Mouse (Mus musculus) limb, embryonic 13.5 days (tissue): Measurements from ENCODE around the gene Unc80. TPM values are rescaled to one million over a fixed set of nuclear protein-coding genes. Genes with fewer than 3 reads are reported as not detected.
A peak's percentile ranks its signal among the peaks of the same experiment; 100 is the strongest.
"Not testable (repeated sequence)": the region's sequence is repeated elsewhere in the genome, so short reads cannot be mapped to it uniquely, and the experiment has no call there.

Source experiments
- ATAC-seq: fragments of 200-750 bp; cut with Nextera tagmentation; 2 replicates; pipeline ENCODE4 v1.8.0; 2017; ENCODE audit warnings: low read depth, moderate number of reproducible peaks, moderate TSS enrichment; ENCODE audit not compliant: low FRiP score
- H3K27ac ChIP-seq: fragments of 300-500 bp; sonication (generic); 2 replicates; pipeline ENCODE4 v1.5.1; 2015; ENCODE audit warnings: inconsistent platforms, mild to moderate bottlenecking, moderate library complexity
- H3K27me3 ChIP-seq: fragments of 300-500 bp; sonication (generic); 2 replicates; pipeline ENCODE4 v1.6.1; 2015; ENCODE audit warnings: mild to moderate bottlenecking, inconsistent platforms
- H3K36me3 ChIP-seq: fragments of 300-500 bp; sonication (generic); 2 replicates; pipeline ENCODE4 v1.6.1; 2015; ENCODE audit warnings: inconsistent platforms, mild to moderate bottlenecking, moderate library complexity
- H3K4me1 ChIP-seq: fragments of 300-500 bp; sonication (generic); 2 replicates; pipeline ENCODE4 v1.6.1; 2015; ENCODE audit warnings: inconsistent platforms
- H3K4me2 ChIP-seq: fragments of 300-500 bp; sonication (generic); replicated peaks from 2 replicates; pipeline ENCODE4 v1.6.1; 2015; ENCODE audit warnings: inconsistent platforms, mild to moderate bottlenecking, moderate library complexity
- H3K4me3 ChIP-seq: fragments of 300-500 bp; sonication (generic); 2 replicates; pipeline ENCODE4 v1.5.1; 2015; ENCODE audit warnings: moderate library complexity, mild to moderate bottlenecking, inconsistent platforms
- H3K9ac ChIP-seq: fragments of 300-500 bp; sonication (generic); 2 replicates; pipeline ENCODE4 v1.6.1; 2015; ENCODE audit warnings: mild to moderate bottlenecking, inconsistent platforms
- H3K9me3 ChIP-seq: fragments of 300-500 bp; sonication (generic); 2 replicates; pipeline ENCODE4 v1.6.1; 2016; ENCODE audit warnings: inconsistent platforms
- WGBS: fragments of 180-500 bp; shearing (Covaris S2); methylation state at CpG from one replicate; pipeline ENCODE4 v1.1.7; 2015; 5-methylcytosine and 5-hydroxymethylcytosine counted together
- polyA plus RNA-seq: library from polyadenylated mRNA; unstranded; fragments of >200 nt; fragmentation: Nextera tagmentation; extraction: Ambion mirVana; gene quantifications from 2 replicates; pipeline ENCODE4 v1.2.1, GENCODE M21; 2015

Gene Unc80
- polyA plus RNA-seq, 1 experiment from 2014 or later, result 0.67 TPM

- Histone ChIP-seq H3K27me3 (no peaks in the 10 kb centered on the region), H3K9me3 (no peaks in the 10 kb centered on the region), H3K27ac (no peak overlapping the region), H3K4me1 (no peaks in the 10 kb centered on the region), H3K4me3 (no peak overlapping the region), H3K4me2 (no peak overlapping the region), H3K36me3 (no peaks in the 10 kb centered on the region), H3K9ac (no peak overlapping the region)
- 78% methylated on average over 7 of the region's 7 CpGs for WGBS
- ATAC-seq, result no peak
Observed at GRCm38 (mm10) chr1:66695296-66695695, 227.1 kb downstream of the Unc80 start.

- not testable (repeated sequence) for ATAC-seq, H3K27me3 ChIP-seq, H3K4me2 ChIP-seq, H3K27ac ChIP-seq, H3K4me3 ChIP-seq, H3K9me3 ChIP-seq, H3K36me3 ChIP-seq, H3K9ac ChIP-seq
- peaks cover 22% of the 10 kb centered on the region for H3K4me1 ChIP-seq
- 89% methylated on average over 10 of the region's 10 CpGs for WGBS
Observed at GRCm38 (mm10) chr1:66699630-66700029, 231.5 kb downstream of the Unc80 start.

GRCm38 (mm10) chr1:66700149-66700692 is 232.1 kb downstream of the Unc80 start:
- no peaks in the 10 kb centered on the region for H3K36me3 ChIP-seq
- 0 out of 2 replicates have a peak, but pooled peaks have one; percentile 1 for ATAC-seq
- peak overlapping the region; percentile 68 for H3K4me2 ChIP-seq
- H3K4me1 ChIP-seq, result peaks cover 23% of the 10 kb centered on the region
- no peak overlapping the region for H3K27ac ChIP-seq
- no peak overlapping the region for H3K9ac ChIP-seq
- peak overlapping the region; percentile 89 for H3K4me3 ChIP-seq
- WGBS, result 46% methylated on average over 5 of the region's 5 CpGs
- H3K27me3 ChIP-seq, result no peaks in the 10 kb centered on the region
- H3K9me3 ChIP-seq, result no peaks in the 10 kb centered on the region

GRCm38 (mm10) chr1:66700693-66701575 is 232.8 kb downstream of the Unc80 start, which contains the start of gene Rpe:
Rpe (plus strand) TSS chr1:66700831.
- peaks cover 23% of the 10 kb centered on the region for H3K4me1 ChIP-seq
- no peaks in the 10 kb centered on the region for H3K36me3 ChIP-seq
- H3K9me3 ChIP-seq, result no peaks in the 10 kb centered on the region
- peak; percentile 100 for ATAC-seq
- peak within 1 kb of the TSS; percentile 67; the same call in 1 of the 2 replicates for H3K27ac ChIP-seq
- H3K27me3 ChIP-seq, result no peaks in the 10 kb centered on the region
- H3K4me2 ChIP-seq, result peak within 1 kb of the TSS; percentile 68
- peak within 1 kb of the TSS; percentile 89 for H3K4me3 ChIP-seq
- under 1% methylated on average over 73 of the region's 73 CpGs for WGBS
- peak within 1 kb of the TSS; percentile 88 for H3K9ac ChIP-seq

GRCm38 (mm10) chr1:66701576-66701940 is 233.4 kb downstream of the Unc80 start:
- peaks cover 4% of the 10 kb centered on the region for H3K36me3 ChIP-seq
- WGBS, result 33% methylated on average over 2 of the region's 2 CpGs
- ATAC-seq, result no peak
- peak overlapping the region; percentile 88 for H3K9ac ChIP-seq
- H3K4me1 ChIP-seq, result peaks cover 23% of the 10 kb centered on the region
- H3K9me3 ChIP-seq, result no peaks in the 10 kb centered on the region
- H3K27me3 ChIP-seq, result no peaks in the 10 kb centered on the region
- peak overlapping the region; percentile 89 for H3K4me3 ChIP-seq
- peak overlapping the region; percentile 67; the same call in 1 of the 2 replicates for H3K27ac ChIP-seq
- peak overlapping the region; percentile 68 for H3K4me2 ChIP-seq

GRCm38 (mm10) chr1:66702623-66703345 is 234.6 kb downstream of the Unc80 start:
- Histone ChIP-seq H3K4me2 (0 out of 2 replicates have a peak overlapping the region, but pooled peaks have one; percentile 19), H3K9ac (no peak overlapping the region), H3K9me3 (no peaks in the 10 kb centered on the region), H3K27me3 (no peaks in the 10 kb centered on the region), H3K4me1 (peaks cover 23% of the 10 kb centered on the region), H3K27ac (no peak overlapping the region), H3K36me3 (peaks cover 13% of the 10 kb centered on the region), H3K4me3 (no peak overlapping the region)
- WGBS, result 89% methylated on average over 4 of the region's 4 CpGs
- no peak for ATAC-seq

GRCm38 (mm10) chr1:66704523-66704922 is 236.4 kb downstream of the Unc80 start:
- Histone ChIP-seq H3K9ac (no peak overlapping the region), H3K9me3 (no peaks in the 10 kb centered on the region), H3K4me2 (no peak overlapping the region), H3K4me3 (no peak overlapping the region), H3K4me1 (peaks cover 23% of the 10 kb centered on the region), H3K27ac (no peak overlapping the region), H3K36me3 (peaks cover 25% of the 10 kb centered on the region), H3K27me3 (no peaks in the 10 kb centered on the region)
- WGBS, result 82% methylated on average over 6 of the region's 6 CpGs
- ATAC-seq, result no peak

GRCm38 (mm10) chr1:66712859-66713258 is 244.7 kb downstream of the Unc80 start:
- Histone ChIP-seq H3K27ac (no peak overlapping the region), H3K4me3 (no peak overlapping the region), H3K4me2 (no peak overlapping the region), H3K36me3 (peaks cover 59% of the 10 kb centered on the region), H3K4me1 (no peaks in the 10 kb centered on the region), H3K9ac (no peak overlapping the region), H3K27me3 (no peaks in the 10 kb centered on the region), H3K9me3 (0 out of 2 replicates have a peak, but pooled peaks cover 4% of the 10 kb centered on the region)
- ATAC-seq, result no peak
- whole genome bisulfite sequencing, result 88% methylated on average over 3 of the region's 3 CpGs

- ATAC-seq, result no peak
- no peak overlapping the region for H3K4me2 ChIP-seq
- H3K9ac ChIP-seq, result no peak overlapping the region
- 0 out of 2 replicates have a peak, but pooled peaks cover 3% of the 10 kb centered on the region for H3K9me3 ChIP-seq
- H3K4me3 ChIP-seq, result no peak overlapping the region
- peaks cover 32% of the 10 kb centered on the region for H3K36me3 ChIP-seq
- H3K4me1 ChIP-seq, result no peaks in the 10 kb centered on the region
- no peak overlapping the region for H3K27ac ChIP-seq
- WGBS, result 72% methylated on average over 1 of the region's 1 CpGs
- no peaks in the 10 kb centered on the region for H3K27me3 ChIP-seq
Observed at GRCm38 (mm10) chr1:66730581-66730980, 262.4 kb downstream of the Unc80 start.

Other genes with a start within 250 kb of the Unc80 start
- 43.3 and 48.2 TPM in 2 replicates for gene Rpe, start 232.5 kb downstream of the Unc80 start, polyA plus RNA-seq